Mouse (Mus musculus) frontal cortex, postnatal 10 days (tissue): ENCODE measurements around the gene Sprr4.
"Not testable (repeated sequence)": the region's sequence is repeated elsewhere in the genome, so short reads cannot be mapped to it uniquely, and the experiment has no call there.

Source experiments
- DNase-seq, 2 experiments: peaks; one replicate each; pipeline ENCODE4 v3.0.0; 2022; ENCODE audit warnings: low spot score in 2 of 2, mixed read lengths in 1 of 2

Gene Sprr4

DNA sequence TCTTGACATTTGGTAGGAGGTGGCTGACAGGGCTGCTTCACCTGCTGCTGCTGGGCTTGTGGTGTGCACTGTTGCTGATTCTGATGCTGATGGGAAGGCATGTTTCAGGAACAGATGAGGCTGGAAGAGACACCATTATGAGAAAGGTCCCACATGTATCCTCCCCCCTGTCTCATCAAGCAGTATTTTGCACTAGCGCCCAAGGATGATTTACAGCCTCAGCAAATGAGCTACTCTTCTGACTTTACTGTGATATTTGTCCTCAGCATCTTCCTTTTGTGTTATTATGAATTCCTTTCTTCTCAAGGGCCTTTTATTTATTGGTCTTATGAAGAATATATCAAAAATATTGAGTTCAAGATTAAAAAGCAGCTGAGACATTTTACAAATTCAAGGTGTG lies at the start of gene Sprr4:
Gene Sprr4, minus strand, starts transcription at position 101 of the 400 bp plus-strand sequence.
- DNase-seq = no peak

- no peak for DNase-seq
Observed at GRCm38 (mm10) chr3:92534411-92534810, 34.1 kb upstream of the Sprr4 start, which contains the start of gene 2310046K23Rik. Gene 2310046K23Rik, minus strand, starts transcription at chr3:92534511.

DNA sequence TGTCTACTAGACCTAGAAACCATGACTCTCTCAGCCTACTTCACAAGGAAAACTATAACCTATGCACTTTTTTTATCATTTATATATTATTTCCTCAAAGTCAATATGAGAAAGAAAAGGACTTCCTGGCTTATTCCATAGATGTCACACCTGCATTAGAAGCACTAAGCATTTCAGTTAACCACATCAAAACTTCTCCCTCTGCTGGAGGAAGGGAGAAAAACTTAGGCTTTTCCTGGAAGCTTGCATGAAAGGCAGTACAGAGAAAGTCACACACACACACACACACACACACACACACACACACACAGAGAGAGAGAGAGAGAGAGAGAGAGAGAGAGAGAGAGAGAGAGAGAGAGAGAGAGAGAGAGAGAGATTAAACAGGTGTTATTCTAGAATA lies 12.0 kb upstream of the Sprr4 start:
- no peak for DNase-seq

DNA sequence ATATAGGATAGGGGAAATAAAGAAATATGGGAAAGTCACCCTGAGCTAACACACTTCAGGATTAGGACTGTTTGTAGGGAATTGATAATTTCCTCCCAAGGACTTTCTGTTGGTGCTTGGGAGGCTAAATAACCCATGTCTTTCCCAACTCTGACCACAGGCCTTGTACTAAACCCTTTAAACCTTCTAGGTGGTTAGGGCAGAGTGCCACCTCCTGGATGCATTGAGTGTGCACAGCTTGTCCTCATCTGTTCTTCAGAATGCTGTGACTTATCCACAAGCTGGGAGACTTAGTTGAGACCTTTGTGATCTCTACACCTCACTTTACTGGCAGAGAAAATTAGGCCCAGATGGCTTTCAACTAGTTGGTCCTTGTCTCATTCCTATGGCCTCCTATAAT lies 10.5 kb upstream of the Sprr4 start:
- no peak for DNase-seq

DNA sequence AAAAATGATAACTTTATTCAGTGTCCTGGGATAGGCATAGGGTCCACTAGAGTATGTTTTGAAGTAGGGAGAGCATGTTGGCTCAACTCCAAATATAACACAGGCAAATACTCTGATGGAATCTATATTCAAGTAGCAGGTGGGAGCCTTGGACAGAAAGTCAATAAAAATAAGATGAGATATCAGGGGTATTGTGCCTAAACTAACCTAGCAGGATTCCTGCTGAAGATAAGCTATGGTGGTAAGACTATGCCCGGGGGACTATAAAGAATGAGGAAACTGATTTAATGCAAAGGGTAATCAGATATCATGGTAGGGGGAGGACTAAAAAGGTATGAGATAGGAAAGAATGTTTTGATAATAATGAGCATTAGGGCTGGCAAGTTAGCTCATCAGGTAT lies 7.9 kb upstream of the Sprr4 start:
- no peak for DNase-seq

DNA sequence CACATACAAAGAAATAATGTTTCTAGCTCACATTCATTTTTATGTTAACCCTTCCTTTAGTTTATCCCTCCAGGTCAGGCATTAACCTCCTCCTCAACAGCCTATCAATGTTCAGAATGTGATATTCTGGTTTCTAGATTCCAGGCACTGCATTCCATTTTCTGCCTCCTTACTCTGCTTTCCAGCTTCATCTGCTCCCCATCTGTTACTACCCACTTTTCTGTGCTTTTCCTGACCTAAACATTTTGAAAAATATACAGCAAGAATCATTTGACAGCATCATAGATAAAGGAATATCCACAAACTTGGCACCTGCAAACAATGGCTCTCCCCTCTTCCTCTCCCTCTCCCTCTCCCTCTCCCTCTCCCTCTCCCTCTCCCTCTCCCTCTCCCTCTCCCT lies 3.2 kb upstream of the Sprr4 start:
- no peak for DNase-seq

DNA sequence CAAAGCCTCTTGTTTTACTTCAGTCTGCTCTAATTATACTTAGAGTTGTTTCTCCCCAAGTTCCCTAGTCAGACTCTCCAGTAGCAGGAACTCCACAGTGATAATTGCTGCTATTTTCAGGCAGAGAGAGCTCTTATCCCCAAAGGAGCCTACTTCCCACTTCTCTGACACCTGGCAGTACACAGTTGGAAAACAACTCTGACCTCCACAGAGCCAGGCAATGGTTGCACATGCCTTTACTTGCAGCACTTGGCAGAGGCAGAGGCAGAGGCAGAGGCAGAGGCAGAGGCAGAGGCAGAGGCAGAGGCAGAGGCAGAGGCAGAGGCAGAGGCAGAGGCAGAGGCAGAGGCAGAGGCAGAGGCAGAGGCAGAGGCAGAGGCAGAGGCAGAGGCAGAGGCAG lies 10.0 kb downstream of the Sprr4 start:
- DNase-seq = not testable (repeated sequence)

DNA sequence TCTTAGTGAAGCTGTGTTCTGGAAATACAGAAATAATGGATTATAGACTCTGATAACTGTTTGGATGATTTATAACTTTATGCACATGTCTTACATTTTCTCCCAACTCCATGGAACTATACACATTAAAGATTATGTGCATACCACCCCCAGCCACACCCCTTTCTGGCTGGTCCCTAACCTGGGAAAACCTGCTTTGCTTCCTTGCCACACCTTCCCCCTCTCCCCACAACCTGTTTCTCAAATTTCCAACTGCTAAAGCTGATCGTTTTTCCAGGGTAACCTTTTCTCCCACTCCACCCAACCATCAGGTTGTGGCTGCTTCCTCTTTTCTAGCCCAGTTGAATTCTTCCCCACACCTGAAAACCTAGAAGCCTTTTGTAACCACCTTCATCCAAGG lies 14.0 kb downstream of the Sprr4 start:
- no peak for DNase-seq

DNA sequence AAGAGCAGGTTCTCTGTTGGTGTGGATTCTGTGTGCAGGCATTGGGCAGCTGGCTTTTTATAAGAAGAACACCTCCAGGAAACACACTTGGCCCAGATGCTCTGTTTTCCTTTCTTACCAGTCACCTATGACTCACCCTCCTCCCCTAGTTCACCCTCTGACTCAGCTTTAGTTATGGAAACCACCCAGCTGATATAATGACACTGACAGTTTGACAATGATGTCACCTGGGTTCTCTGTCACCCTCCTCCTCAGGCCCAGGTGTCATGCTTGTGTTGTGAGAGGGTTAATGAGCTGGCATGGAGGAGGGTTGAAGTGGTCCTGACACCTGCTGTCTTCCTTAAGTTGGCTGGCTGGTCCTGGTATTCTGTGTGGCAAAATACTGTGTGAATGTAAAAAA lies 14.4 kb downstream of the Sprr4 start, which contains the start of gene Sprr1a:
Gene Sprr1a, minus strand, starts transcription at position 33 of the 400 bp plus-strand sequence.
- no peak for DNase-seq

GRCm38 (mm10) chr3:92481249-92481648 lies 19.0 kb downstream of the Sprr4 start:
- DNase-seq = not testable (repeated sequence)

DNA sequence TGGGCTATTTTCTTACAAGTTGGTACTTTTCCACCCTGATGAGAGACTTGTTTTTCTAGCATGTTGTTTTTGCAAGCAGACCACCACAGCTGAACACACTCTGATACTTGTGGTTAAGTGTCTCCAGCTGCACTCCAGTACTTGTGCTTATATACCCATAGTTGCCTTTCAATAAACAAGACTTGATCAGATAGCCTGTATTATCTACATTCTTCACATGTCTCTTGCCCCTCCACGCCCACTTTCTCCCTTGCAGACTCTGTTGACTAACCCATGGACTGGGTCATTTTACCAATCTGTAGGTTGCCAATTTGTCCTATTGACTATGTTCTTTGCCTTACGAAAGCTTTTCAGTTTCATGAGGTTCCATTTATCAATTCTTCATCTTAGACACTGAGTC lies 30.2 kb downstream of the Sprr4 start:
- no peak for DNase-seq

DNA sequence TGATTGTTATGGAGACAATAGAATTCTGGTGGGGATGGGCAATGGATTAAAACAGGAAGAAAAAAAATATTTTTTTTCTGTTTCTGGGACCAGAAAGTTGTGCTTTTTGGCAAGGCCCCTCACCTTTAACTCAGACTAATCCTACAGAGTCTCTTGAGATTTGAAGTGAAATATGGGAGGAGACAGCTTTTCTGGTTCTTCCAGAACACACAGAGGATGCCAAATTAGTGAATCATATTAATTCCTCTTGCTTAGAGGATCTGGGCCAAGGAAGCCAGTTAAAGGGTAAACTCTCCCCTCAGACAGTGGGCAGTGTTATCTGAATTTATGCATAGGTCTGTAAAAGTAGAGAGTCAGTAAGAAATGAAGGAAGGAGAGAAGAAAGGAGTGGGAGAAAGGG lies 32.9 kb downstream of the Sprr4 start:
- no peak for DNase-seq

- no peak for DNase-seq
Observed at GRCm38 (mm10) chr3:92466576-92466975, 33.7 kb downstream of the Sprr4 start.

DNA sequence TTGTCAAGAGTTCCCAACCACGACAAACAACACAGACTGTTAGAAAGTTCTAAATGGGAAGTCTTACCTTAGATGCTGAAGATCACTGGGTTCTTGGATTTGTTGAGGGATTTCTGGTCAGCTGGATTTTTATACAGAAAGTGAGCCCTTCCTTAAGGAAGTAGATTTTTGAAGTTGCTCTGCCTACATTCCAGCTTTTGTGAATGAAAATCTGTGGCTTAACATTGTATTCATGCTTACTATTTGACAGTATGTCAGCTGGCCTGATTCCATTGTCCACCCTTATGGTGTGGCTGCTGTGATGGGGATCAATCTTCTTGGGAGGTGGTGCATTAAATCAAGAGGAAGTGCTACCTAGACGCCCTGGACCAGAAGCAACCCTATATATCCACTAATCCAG lies 41.7 kb downstream of the Sprr4 start, which contains the start of gene Sprr3:
Gene Sprr3, minus strand, starts transcription at position 101 of the 400 bp plus-strand sequence.
- no peak for DNase-seq

GRCm38 (mm10) chr3:92455151-92455550 lies 45.1 kb downstream of the Sprr4 start:
- no peak for DNase-seq
